Mouse (Mus musculus) megakaryocyte, embryonic 14.5 days (primary cell): ENCODE measurements around the gene Gm20388.

Source experiments
- FLI1 ChIP-seq: IDR thresholded peaks from 2 replicates; pipeline ENCODE4 v1.6.1; 2012; ENCODE audit warnings: low read length, inconsistent platforms, mixed read lengths
- GATA1 ChIP-seq: IDR thresholded peaks from 3 replicates; pipeline ENCODE4 v1.6.1; 2012; ENCODE audit warnings: mixed read lengths, low read length, inconsistent platforms, borderline replicate concordance

GRCm38 (mm10) chr8:122728630-122729029 is 2818.0 kb downstream of the Gm20388 start:
- TF ChIP-seq GATA1: no peak
- TF ChIP-seq FLI1: no peak
